Mouse (Mus musculus) embryonic facial prominence, embryonic 12.5 days (tissue): ENCODE measurements around the gene Dclk1. TPM values are rescaled to one million over a fixed set of nuclear protein-coding genes. Genes with fewer than 3 reads are reported as not detected.

Experiments
- ATAC-seq: fragments of 200-750 bp; cut with Nextera tagmentation; 2 replicates; pipeline ENCODE4 v1.8.0; 2017; ENCODE audit not compliant: insufficient number of reproducible peaks, insufficient read depth, low FRiP score, low TSS enrichment
- H3K27ac ChIP-seq: fragments of 300-500 bp; sonication (generic); 2 replicates; pipeline ENCODE4 v1.5.1; 2016; ENCODE audit warnings: mild to moderate bottlenecking
- H3K27me3 ChIP-seq: fragments of 300-500 bp; sonication (generic); 2 replicates; pipeline ENCODE4 v1.6.1; 2016; ENCODE audit warnings: mild to moderate bottlenecking, moderate library complexity
- H3K36me3 ChIP-seq: fragments of 300-500 bp; sonication (generic); 2 replicates; pipeline ENCODE4 v1.6.1; 2016; ENCODE audit warnings: mild to moderate bottlenecking
- H3K4me1 ChIP-seq: fragments of 300-500 bp; sonication (generic); 2 replicates; pipeline ENCODE4 v1.6.1; 2016
- H3K4me2 ChIP-seq: fragments of 300-500 bp; sonication (generic); replicated peaks from 2 replicates; pipeline ENCODE4 v1.6.1; 2016; ENCODE audit warnings: mild to moderate bottlenecking, moderate library complexity
- H3K4me3 ChIP-seq: fragments of 300-500 bp; sonication (generic); 2 replicates; pipeline ENCODE4 v1.5.1; 2016; ENCODE audit warnings: mild to moderate bottlenecking
- H3K9ac ChIP-seq: fragments of 300-500 bp; sonication (generic); 2 replicates; pipeline ENCODE4 v1.6.1; 2016; ENCODE audit warnings: mild to moderate bottlenecking, moderate library complexity
- H3K9me3 ChIP-seq: fragments of 300-500 bp; sonication (generic); 2 replicates; pipeline ENCODE4 v1.6.1; 2016; ENCODE audit warnings: mild to moderate bottlenecking, moderate library complexity
- WGBS: fragments of 180-500 bp; shearing (Covaris S2); methylation state at CpG from one replicate; pipeline ENCODE4 v1.1.7; 2016; 5-methylcytosine and 5-hydroxymethylcytosine counted together
- polyA plus RNA-seq: library from polyadenylated mRNA; unstranded; fragments of >200 nt; fragmentation: Nextera tagmentation; extraction: Ambion mirVana; gene quantifications from 2 replicates; pipeline ENCODE4 v1.2.1, GENCODE M21; 2016

Dclk1 gene
- polyA plus RNA-seq, 1 experiment from 2014 or later, result 68.6 TPM

DNA sequence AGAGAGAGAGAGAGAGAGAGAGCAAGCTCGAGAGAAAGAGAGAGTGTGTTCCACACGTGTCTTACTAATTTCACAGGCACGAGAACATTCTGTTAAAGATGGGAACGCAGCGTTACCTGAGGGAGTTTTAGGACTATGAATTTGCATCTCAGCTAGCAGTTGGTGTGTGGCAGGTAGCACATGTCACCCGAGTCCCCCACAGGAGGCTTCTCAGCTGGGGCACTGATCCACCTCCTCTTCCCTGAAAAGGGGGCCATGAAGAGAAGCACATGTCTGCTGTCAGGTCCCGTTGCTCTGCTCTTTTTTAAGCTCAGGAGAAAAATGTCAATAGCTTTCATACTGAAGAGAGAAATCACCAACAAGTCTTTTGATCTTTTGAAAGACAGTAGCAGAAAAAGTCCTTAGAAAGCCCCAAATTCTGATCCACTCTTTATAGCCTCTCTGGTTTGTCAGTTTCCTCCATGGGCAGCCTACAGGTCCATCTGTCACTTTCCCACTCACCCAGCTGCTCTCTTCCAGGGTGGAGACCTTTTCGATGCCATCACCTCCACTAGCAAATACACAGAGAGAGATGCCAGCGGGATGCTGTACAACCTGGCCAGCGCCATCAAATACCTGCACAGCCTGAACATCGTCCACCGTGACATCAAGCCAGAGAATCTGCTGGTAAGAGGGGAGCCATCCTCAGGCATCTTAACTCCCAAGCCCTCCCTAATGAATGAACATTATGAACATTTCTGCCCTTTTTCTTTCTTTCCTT lies 247.2 kb downstream of the Dclk1 start:
- H3K4me1 ChIP-seq, result 0 out of 2 replicates have a peak, but pooled peaks cover 9% of the 10 kb centered on the region
- WGBS, result 75% methylated on average over 12 of the region's 12 CpGs
- H3K27me3 ChIP-seq, result no peaks in the 10 kb centered on the region
- no peak overlapping the region for H3K4me3 ChIP-seq
- H3K9ac ChIP-seq, result no peak overlapping the region
- no peak for ATAC-seq
- no peak overlapping the region for H3K4me2 ChIP-seq
- H3K27ac ChIP-seq, result no peak overlapping the region
- H3K36me3 ChIP-seq, result no peaks in the 10 kb centered on the region
- no peaks in the 10 kb centered on the region for H3K9me3 ChIP-seq

DNA sequence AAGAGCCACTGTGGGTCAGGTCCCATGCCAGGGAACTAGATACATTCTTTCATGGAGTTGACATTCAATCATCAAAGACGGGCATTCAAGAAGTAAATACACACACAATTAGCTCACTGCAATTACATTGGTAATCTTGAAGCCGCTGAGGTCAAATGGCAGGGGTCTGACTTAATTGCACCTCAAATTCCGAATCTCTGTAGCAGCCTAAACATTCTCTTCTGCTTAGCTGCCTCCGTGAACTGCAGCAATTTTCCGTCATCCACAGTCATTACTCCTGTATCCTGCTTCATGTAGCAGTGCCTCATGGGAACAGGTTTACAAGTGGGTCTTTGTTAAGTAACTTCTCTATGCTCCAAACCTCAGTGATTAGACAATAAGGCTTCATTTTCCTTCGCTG lies 249.9 kb downstream of the Dclk1 start:
- Histone ChIP-seq H3K27ac (no peak overlapping the region), H3K36me3 (no peaks in the 10 kb centered on the region), H3K4me3 (no peak overlapping the region), H3K4me2 (no peak overlapping the region), H3K9ac (no peak overlapping the region), H3K27me3 (no peaks in the 10 kb centered on the region), H3K4me1 (peaks cover 19% of the 10 kb centered on the region; the same call in 1 of the 2 replicates), H3K9me3 (no peaks in the 10 kb centered on the region)
- ATAC-seq, result no peak
- WGBS, result 14% methylated on average over 6 of the region's 6 CpGs

DNA sequence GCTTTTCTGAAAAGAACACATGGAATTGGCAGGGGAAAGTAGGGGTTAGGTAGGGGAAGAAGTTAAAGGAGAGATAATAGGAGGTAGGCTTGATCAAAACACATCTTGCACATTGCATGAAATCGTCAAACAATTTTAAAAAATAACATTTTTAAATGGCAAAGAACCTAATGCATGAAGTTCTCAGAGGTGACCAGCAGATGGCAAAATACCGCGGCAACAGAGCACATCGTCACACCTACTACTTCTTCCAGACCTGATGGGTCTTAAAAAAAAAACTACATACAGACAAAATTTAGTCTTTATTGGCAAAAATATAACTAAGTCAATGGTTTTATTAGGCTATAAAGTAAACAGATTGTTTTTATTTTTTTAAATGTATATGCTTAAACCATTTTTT lies 252.2 kb downstream of the Dclk1 start:
- no peak overlapping the region for H3K4me2 ChIP-seq
- H3K4me1 ChIP-seq, result peaks cover 24% of the 10 kb centered on the region
- no peaks in the 10 kb centered on the region for H3K9me3 ChIP-seq
- WGBS, result 38% methylated on average over 4 of the region's 4 CpGs
- no peak overlapping the region for H3K4me3 ChIP-seq
- H3K27ac ChIP-seq, result no peak overlapping the region; the same call in 1 of the 2 replicates
- H3K9ac ChIP-seq, result no peak overlapping the region
- ATAC-seq, result no peak
- H3K27me3 ChIP-seq, result no peaks in the 10 kb centered on the region
- H3K36me3 ChIP-seq, result no peaks in the 10 kb centered on the region

DNA sequence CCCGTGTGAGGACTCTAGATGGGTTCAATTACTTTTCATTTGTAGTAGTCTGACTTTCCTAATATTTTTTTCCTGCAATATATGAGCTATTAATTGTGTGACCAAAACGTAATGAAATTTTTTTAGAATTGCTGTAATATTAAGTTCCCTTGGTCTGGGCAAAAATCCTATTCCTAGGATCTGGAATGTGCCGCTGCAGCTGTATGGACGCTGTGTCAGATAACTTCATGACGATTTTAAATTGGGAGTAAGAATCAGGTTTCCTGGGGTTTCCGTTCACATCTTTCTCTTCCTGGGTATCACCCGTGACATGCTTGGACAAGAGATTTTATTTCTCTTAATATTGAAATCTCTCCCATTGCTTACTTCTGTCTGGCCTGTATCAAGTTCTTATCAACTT lies 253.1 kb downstream of the Dclk1 start:
- H3K36me3 ChIP-seq, result no peaks in the 10 kb centered on the region
- ATAC-seq, result 0 out of 2 replicates have a peak, but pooled peaks have one; percentile 23
- H3K4me2 ChIP-seq, result no peak overlapping the region
- no peak overlapping the region for H3K27ac ChIP-seq
- H3K9me3 ChIP-seq, result no peaks in the 10 kb centered on the region
- H3K9ac ChIP-seq, result no peak overlapping the region
- H3K4me3 ChIP-seq, result no peak overlapping the region
- peaks cover 24% of the 10 kb centered on the region for H3K4me1 ChIP-seq
- whole genome bisulfite sequencing, result 37% methylated on average over 7 of the region's 7 CpGs
- H3K27me3 ChIP-seq, result no peaks in the 10 kb centered on the region

DNA sequence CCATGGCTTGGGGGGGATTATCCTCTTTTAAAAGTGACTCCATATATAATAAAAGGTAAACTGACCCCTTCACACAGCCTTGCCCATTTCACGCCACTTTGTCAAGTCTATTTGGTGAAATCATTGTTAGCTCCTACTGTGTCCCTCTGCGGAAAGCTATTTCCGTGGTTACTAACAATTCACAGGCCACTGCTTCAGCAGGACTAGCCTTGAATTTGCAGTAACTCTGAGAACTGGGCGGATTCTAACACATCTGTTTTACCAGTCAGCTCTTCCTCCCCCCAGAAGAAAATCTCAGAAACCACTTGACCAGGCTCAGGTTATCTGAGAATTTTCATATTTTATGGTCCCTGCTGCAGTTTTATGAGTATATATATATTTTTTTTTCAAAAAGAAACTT lies 253.7 kb downstream of the Dclk1 start:
- Histone ChIP-seq H3K4me1 (peaks cover 24% of the 10 kb centered on the region), H3K27me3 (no peaks in the 10 kb centered on the region), H3K36me3 (0 out of 2 replicates have a peak, but pooled peaks cover 4% of the 10 kb centered on the region), H3K9me3 (no peaks in the 10 kb centered on the region), H3K4me2 (no peak overlapping the region), H3K4me3 (no peak overlapping the region), H3K27ac (peak overlapping the region; percentile 58), H3K9ac (no peak overlapping the region)
- 11% methylated on average over 4 of the region's 4 CpGs for WGBS
- no peak for ATAC-seq

DNA sequence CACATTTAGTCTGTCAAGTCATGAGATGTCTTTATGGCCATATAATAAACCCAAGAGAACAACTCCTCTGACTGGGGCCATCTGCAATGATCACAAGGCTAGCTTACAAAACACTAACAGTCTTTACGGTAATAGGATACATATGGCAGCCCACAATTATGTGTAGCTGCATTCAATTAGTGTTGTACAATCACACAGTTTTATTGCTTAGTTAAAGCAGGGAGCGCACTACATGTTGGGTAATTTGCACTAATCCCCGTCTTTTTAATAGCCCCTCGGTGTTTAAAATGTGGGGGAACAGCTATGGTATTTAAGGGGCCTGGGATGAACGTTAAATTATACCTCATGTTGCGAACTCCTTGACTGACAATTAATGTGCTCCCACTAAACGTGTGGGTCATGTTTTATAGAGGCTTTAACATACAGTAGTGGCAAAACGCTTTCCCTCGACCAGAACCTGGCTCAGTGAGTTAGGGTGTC lies 254.3 kb downstream of the Dclk1 start:
- Histone ChIP-seq H3K4me1 (peaks cover 24% of the 10 kb centered on the region), H3K9ac (no peak overlapping the region), H3K4me3 (no peak overlapping the region), H3K36me3 (0 out of 2 replicates have a peak, but pooled peaks cover 6% of the 10 kb centered on the region), H3K27ac (peak overlapping the region; percentile 58; the same call in 1 of the 2 replicates), H3K27me3 (no peaks in the 10 kb centered on the region), H3K4me2 (no peak overlapping the region), H3K9me3 (no peaks in the 10 kb centered on the region)
- 28% methylated on average over 9 of the region's 9 CpGs for WGBS
- ATAC-seq, result no peak

DNA sequence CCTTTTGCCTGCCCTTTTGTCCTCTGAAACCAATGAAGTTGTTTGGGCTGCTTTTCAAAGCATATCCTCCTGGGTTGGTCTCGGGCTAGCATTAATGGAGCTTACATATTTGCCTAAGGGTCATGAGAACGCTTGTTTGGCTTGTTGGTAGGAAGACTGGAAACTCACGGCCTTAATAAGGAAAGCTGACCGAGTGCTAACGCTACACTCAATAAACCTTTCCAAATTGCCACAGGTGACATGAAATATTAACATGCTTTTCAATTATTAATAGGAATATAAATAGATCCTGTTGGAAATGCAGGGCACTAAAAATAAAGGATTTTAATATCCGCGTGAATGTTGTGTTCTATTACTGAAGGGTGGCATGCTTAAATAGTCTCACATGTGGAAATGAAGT lies 257.1 kb downstream of the Dclk1 start:
- no peaks in the 10 kb centered on the region for H3K9me3 ChIP-seq
- peaks cover 20% of the 10 kb centered on the region for H3K4me1 ChIP-seq
- H3K9ac ChIP-seq, result no peak overlapping the region
- ATAC-seq, result no peak
- no peak overlapping the region for H3K4me3 ChIP-seq
- no peaks in the 10 kb centered on the region for H3K27me3 ChIP-seq
- no peak overlapping the region for H3K27ac ChIP-seq
- 0 out of 2 replicates have a peak, but pooled peaks cover 6% of the 10 kb centered on the region for H3K36me3 ChIP-seq
- 83% methylated on average over 7 of the region's 7 CpGs for WGBS
- H3K4me2 ChIP-seq, result no peak overlapping the region

DNA sequence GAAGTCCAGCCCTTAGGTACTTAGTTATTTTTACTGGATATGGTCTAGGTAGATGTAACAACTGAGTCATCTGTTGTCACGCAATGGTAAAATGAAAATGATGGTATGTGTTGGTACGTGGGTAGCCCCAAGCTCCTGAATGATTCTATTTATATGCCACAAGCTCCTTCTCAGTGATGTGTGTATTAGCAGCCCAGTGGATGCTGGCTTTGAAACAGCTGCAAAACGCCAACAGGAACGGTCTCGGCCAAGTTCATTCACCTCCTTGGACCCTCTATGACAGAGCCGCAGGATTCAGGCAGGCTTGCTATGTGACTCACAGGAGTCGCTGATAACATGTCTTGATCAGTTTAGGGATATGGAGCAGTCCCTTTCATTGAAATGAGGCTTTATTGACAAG lies 268.0 kb downstream of the Dclk1 start:
- no peak overlapping the region for H3K4me2 ChIP-seq
- WGBS, result 90% methylated on average over 7 of the region's 7 CpGs
- H3K9ac ChIP-seq, result no peak overlapping the region
- H3K36me3 ChIP-seq, result peaks cover 7% of the 10 kb centered on the region; the same call in 1 of the 2 replicates
- H3K27ac ChIP-seq, result no peak overlapping the region
- no peaks in the 10 kb centered on the region for H3K9me3 ChIP-seq
- H3K4me3 ChIP-seq, result no peak overlapping the region
- no peaks in the 10 kb centered on the region for H3K27me3 ChIP-seq
- no peak for ATAC-seq
- peaks cover 16% of the 10 kb centered on the region for H3K4me1 ChIP-seq

DNA sequence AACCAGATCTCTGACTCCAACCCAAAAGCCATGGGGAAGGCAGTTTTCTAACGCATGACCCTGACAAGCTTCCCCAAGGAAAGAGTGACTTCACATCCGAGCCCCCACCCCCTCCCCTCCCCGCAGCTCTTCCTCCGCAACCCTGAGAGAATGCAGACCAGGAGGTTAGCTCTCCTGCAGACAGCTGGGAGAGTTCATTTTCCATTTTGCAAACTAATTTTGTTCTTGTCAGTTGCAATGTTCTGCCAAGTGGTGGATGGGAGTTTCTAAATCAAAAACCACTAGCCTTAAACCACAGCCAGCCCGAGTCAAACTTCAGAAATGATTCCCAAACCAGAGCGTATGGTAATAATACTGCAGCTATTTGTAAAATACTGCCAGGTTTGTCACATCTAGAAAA lies 269.5 kb downstream of the Dclk1 start:
- Histone ChIP-seq H3K4me2 (no peak overlapping the region), H3K27me3 (no peaks in the 10 kb centered on the region), H3K9me3 (no peaks in the 10 kb centered on the region), H3K9ac (no peak overlapping the region), H3K4me1 (peaks cover 24% of the 10 kb centered on the region), H3K36me3 (peaks cover 4% of the 10 kb centered on the region; the same call in 1 of the 2 replicates), H3K27ac (no peak overlapping the region), H3K4me3 (no peak overlapping the region)
- ATAC-seq, result peak; percentile 45; the same call in 1 of the 2 replicates
- 34% methylated on average over 6 of the region's 6 CpGs for WGBS

DNA sequence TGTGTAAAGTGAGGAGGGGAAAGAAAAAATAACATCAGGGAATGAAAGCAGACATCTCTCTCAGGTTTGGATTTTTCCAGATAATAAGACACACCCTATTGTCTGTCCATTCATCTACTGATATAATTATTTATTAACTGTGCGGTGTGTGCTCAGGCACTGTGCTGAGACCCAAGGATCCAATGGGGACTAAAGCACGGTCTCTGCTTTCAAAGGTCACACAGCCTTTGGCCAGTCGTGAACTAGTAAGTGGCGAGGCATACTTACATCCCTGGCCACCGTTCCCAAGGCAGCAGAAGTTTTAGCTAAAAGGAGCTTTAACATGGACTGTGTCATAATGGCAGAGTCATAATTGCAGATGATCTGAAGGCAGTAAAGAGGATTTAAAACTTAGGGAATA lies 273.8 kb downstream of the Dclk1 start:
- Histone ChIP-seq H3K4me3 (no peak overlapping the region), H3K4me2 (no peak overlapping the region), H3K27me3 (no peaks in the 10 kb centered on the region), H3K4me1 (peaks cover 44% of the 10 kb centered on the region), H3K36me3 (no peaks in the 10 kb centered on the region), H3K9me3 (no peaks in the 10 kb centered on the region), H3K9ac (no peak overlapping the region), H3K27ac (no peak overlapping the region)
- no peak for ATAC-seq
- WGBS, result 54% methylated on average over 5 of the region's 5 CpGs

DNA sequence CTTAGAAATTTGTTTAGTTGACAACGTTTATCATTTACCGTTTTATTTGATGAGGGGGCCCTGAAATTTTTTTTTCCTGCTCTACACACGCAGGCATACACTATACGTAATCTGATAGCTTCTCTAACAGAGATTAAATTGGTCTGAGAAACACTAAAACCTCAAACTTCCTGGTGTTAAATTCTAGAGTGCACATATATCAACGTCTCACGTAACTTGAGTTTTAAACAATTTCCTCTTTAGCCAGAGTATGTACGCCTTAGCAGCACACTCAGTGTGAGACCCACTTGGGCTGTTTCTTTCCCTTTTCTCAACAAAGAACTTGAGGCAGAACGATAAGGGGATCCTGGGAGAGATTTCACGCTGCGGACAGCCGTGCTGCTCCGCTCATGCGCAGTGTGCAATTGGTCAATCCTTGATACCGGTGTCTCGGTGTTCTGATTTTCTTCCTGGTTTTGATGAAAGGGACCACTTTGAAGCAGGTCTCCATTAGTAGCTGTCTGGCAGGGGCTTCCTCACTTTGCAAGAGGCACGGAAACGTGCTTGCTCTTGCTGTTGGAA lies 275.4 kb downstream of the Dclk1 start:
- Histone ChIP-seq H3K27ac (peak overlapping the region; percentile 80), H3K9me3 (no peaks in the 10 kb centered on the region), H3K36me3 (no peaks in the 10 kb centered on the region), H3K4me1 (peaks cover 34% of the 10 kb centered on the region), H3K27me3 (no peaks in the 10 kb centered on the region), H3K4me2 (peak overlapping the region; percentile 26), H3K4me3 (no peak overlapping the region), H3K9ac (no peak overlapping the region)
- no peak for ATAC-seq
- WGBS, result 43% methylated on average over 17 of the region's 17 CpGs
